Mouse (Mus musculus) kidney, embryonic 15.5 days (tissue): ENCODE results near the gene Tuba3b. TPM values are rescaled to one million over a fixed set of nuclear protein-coding genes. Genes with fewer than 3 reads are reported as not detected.

Source experiments
- polyA plus RNA-seq: library from polyadenylated mRNA; unstranded; fragments of >200 nt; fragmentation: Nextera tagmentation; extraction: Ambion mirVana; gene quantifications from 2 replicates; pipeline ENCODE4 v1.2.1, GENCODE M21; 2015

Tuba3b gene
- polyA plus RNA-seq, 1 experiment from 2014 or later, result not detected

Other genes with a start within 250 kb of the Tuba3b start
- gene Lmntd1, start 1.4 kb upstream of the Tuba3b start, polyA plus RNA-seq, result 1.8 and 2.4 TPM in 2 replicates
- gene Rassf8, start 131.0 kb downstream of the Tuba3b start, polyA plus RNA-seq, result 7.8 and 9.0 TPM in 2 replicates
- gene Bhlhe41, start 249.8 kb downstream of the Tuba3b start, polyA plus RNA-seq, result 0.96 and 1.5 TPM in 2 replicates